Mouse (Mus musculus): Measurements from ENCODE around the gene Stx8. TPM values are rescaled to one million over a fixed set of nuclear protein-coding genes. Genes with fewer than 3 reads are reported as not detected.
A peak's percentile ranks its signal among the peaks of the same experiment; 100 is the strongest.

The Stx8 gene
- polyA plus RNA-seq, 1 experiment from 2014 or later: 57.5 TPM

DNA sequence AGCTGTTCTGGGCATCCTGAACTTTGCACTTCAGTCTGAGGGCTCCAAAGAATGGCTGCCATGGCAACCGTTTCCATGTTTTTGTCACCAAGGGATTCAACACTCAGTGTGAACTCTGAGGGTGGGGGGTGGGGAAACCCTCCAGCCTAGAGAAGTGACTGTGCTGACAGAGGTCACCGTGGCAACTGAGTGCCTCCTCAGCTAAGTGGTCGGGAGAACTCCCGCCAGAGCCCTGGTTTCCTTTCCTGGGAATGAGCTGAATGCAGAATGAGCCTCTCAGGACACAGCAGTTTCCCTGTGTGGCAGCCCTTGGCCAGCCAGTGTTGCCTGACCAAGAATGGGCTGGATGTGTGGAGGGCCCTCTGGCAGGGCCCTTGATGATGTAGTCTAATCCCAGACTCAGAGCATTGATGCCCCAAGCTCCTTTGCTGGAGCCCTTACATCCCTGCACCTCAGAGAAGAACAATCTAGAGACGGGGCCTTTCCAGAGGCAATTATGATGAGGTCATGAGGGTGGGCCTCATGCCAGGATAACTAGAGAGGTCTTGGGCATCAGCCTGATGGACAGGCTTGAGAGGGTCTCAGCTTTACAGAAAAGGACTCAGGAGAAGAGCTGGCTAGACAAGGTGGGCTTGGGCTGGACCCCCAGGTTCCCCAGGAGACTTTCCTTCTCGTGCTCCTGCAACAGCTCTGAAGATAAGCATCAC is 249.4 kb downstream of the Stx8 start:
- DNase-seq (ENCODE audit: low spot score): peak; percentile 90
- Histone ChIP-seq H3K4me3 (peak overlapping the region; percentile 16), H3K9me3 (no peaks in the 10 kb centered on the region), H3K36me3 (peaks cover 41% of the 10 kb centered on the region), H3K4me1 (replicated peaks) (peaks cover 80% of the 10 kb centered on the region), H3K27me3 (ENCODE audit: insufficient read depth, poor library complexity, severe bottlenecking) (peaks cover 44% of the 10 kb centered on the region), H3K27ac (peak overlapping the region; percentile 90)
- WGBS: 21% methylated on average over 6 of the region's 6 CpGs

DNA sequence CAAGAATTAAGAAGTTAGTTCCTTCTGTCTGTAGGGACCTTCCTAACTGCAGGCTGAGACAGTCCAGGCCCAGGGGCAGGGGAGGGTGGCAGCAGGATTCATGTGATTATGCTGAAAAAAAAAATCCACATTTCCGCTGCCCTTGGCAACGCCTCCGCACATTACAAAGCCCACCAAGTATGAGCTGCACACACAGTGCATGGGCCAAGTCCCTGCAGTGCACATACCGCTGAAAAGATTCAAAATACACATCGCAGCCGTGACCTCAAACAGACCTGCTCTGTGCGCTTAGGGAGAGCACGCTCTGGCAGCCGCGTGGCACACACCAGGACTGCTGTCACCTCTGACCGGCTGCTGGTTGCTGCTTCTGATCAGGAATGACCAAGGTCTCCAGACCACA is 250.0 kb downstream of the Stx8 start:
- peaks cover 82% of the 10 kb centered on the region for H3K4me1 ChIP-seq (replicated peaks)
- 60% methylated on average over 11 of the region's 11 CpGs for WGBS
- DNase-seq (ENCODE audit: low spot score): peak; percentile 48
- H3K27ac ChIP-seq: peak overlapping the region; percentile 90
- H3K9me3 ChIP-seq: no peaks in the 10 kb centered on the region
- peaks cover 36% of the 10 kb centered on the region for H3K36me3 ChIP-seq
- H3K27me3 ChIP-seq (ENCODE audit: insufficient read depth, poor library complexity, severe bottlenecking): peaks cover 50% of the 10 kb centered on the region
- H3K4me3 ChIP-seq: peak overlapping the region; percentile 16; the same call in 1 of the 2 replicates

DNA sequence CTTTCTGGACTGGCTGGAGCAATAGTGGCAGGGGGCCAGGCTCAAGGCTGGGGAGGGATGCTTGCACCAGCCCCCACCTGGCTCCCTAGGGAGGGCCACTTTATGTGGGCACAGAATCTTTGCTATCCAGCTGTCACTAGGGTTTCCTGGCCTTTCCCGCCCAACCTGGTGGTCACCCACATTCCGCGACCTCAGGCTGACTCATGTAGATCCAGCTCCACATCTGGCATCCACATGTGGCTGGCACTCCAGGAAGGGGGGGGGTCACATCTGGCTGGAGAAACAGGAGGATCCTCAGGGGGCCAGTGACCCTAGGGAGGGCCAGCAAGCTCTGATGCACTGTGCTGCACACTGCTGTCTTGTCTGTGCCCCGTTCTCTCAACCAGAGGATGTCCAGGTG is 254.7 kb downstream of the Stx8 start:
- DNase-seq (ENCODE audit: low spot score): peak; percentile 45
- H3K9me3 ChIP-seq: no peaks in the 10 kb centered on the region
- no peak overlapping the region for H3K4me3 ChIP-seq
- peaks cover 35% of the 10 kb centered on the region for H3K36me3 ChIP-seq
- H3K27me3 ChIP-seq (ENCODE audit: insufficient read depth, poor library complexity, severe bottlenecking): peaks cover 92% of the 10 kb centered on the region
- H3K4me1 ChIP-seq (replicated peaks): peaks cover 55% of the 10 kb centered on the region
- 0 out of 2 replicates have a peak overlapping the region, but pooled peaks have one; percentile 30 for H3K27ac ChIP-seq
- WGBS: 74% methylated on average over 4 of the region's 4 CpGs

DNA sequence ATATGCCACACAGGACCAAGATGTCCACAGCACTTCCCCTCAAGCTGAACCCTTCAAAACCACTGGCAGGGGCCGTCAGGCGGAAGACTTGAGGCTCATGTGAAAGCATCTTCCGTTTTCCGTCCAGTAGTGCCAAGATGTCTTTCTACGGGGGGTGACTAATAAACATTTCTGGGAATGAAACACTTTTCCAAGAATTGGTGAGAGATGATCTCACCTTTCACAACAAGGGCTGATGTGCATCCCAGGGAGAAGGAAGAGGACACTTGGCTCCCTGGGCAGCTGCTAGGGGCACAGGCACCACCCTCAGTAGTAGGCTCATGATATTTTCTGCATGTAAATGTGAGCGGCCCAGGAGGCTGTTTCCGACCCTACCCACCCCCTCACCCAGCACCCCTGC is 256.2 kb downstream of the Stx8 start:
- Histone ChIP-seq H3K36me3 (peaks cover 36% of the 10 kb centered on the region), H3K27ac (no peak overlapping the region), H3K4me3 (no peak overlapping the region), H3K4me1 (replicated peaks) (peaks cover 55% of the 10 kb centered on the region), H3K27me3 (ENCODE audit: insufficient read depth, poor library complexity, severe bottlenecking) (peaks cover 95% of the 10 kb centered on the region), H3K9me3 (no peaks in the 10 kb centered on the region)
- WGBS: 89% methylated on average over 7 of the region's 7 CpGs
- DNase-seq (ENCODE audit: low spot score): no peak

DNA sequence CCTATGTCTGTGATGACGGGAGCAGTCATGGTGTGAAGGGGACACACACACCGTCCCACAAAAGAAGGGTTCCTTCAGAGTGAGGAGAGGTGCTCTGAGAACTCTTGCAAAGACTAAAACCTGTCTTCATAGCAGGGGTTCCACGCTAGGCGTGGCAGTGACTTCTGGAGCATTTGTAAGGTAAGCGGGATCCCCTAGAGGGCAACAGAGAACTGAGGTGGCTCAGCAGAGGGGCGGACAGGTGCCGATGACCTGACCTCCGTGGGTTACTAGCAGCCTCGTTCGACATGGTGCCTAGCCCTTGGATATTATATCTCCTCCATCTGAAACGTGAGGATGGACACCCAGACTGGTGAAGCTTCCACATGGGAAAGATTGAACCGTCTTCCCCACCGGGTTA is 257.1 kb downstream of the Stx8 start:
- no peaks in the 10 kb centered on the region for H3K9me3 ChIP-seq
- H3K36me3 ChIP-seq: peaks cover 32% of the 10 kb centered on the region
- no peak overlapping the region for H3K4me3 ChIP-seq
- DNase-seq (ENCODE audit: low spot score): no peak
- H3K4me1 ChIP-seq (replicated peaks): peaks cover 55% of the 10 kb centered on the region
- peaks cover 95% of the 10 kb centered on the region for H3K27me3 ChIP-seq (ENCODE audit: insufficient read depth, poor library complexity, severe bottlenecking)
- 75% methylated on average over 13 of the region's 13 CpGs for WGBS
- no peak overlapping the region for H3K27ac ChIP-seq

- peak; percentile 68 for DNase-seq (ENCODE audit: low spot score)
- peak overlapping the region; percentile 9; the same call in 1 of the 2 replicates for H3K4me3 ChIP-seq
- H3K27me3 ChIP-seq (ENCODE audit: insufficient read depth, poor library complexity, severe bottlenecking): peaks cover 90% of the 10 kb centered on the region
- 0 out of 2 replicates have a peak, but pooled peaks cover 2% of the 10 kb centered on the region for H3K9me3 ChIP-seq
- peak overlapping the region; percentile 84 for H3K27ac ChIP-seq
- H3K36me3 ChIP-seq: peaks cover 28% of the 10 kb centered on the region
- 26% methylated on average over 5 of the region's 5 CpGs for WGBS
- H3K4me1 ChIP-seq (replicated peaks): peaks cover 61% of the 10 kb centered on the region
Observed at GRCm38 (mm10) chr11:68226654-68227057, 260.7 kb downstream of the Stx8 start.

GRCm38 (mm10) chr11:68227837-68228236 is 261.8 kb downstream of the Stx8 start:
- 81% methylated on average over 6 of the region's 6 CpGs for WGBS
- Histone ChIP-seq H3K4me3 (no peak overlapping the region), H3K9me3 (0 out of 2 replicates have a peak, but pooled peaks cover 3% of the 10 kb centered on the region), H3K36me3 (peaks cover 25% of the 10 kb centered on the region), H3K4me1 (replicated peaks) (peaks cover 58% of the 10 kb centered on the region), H3K27ac (peak overlapping the region; percentile 84), H3K27me3 (ENCODE audit: insufficient read depth, poor library complexity, severe bottlenecking) (peaks cover 82% of the 10 kb centered on the region)
- DNase-seq (ENCODE audit: low spot score): no peak

- Histone ChIP-seq H3K9me3 (0 out of 2 replicates have a peak, but pooled peaks cover 3% of the 10 kb centered on the region), H3K27me3 (ENCODE audit: insufficient read depth, poor library complexity, severe bottlenecking) (peaks cover 82% of the 10 kb centered on the region), H3K4me3 (no peak overlapping the region), H3K4me1 (replicated peaks) (peaks cover 59% of the 10 kb centered on the region), H3K36me3 (peaks cover 21% of the 10 kb centered on the region), H3K27ac (peak overlapping the region; percentile 84)
- WGBS: 48% methylated on average over 18 of the region's 18 CpGs
- peak; percentile 37 for DNase-seq (ENCODE audit: low spot score)
Observed at GRCm38 (mm10) chr11:68228941-68229665, 263.1 kb downstream of the Stx8 start.

GRCm38 (mm10) chr11:68231558-68231957 is 265.6 kb downstream of the Stx8 start:
- Histone ChIP-seq H3K4me1 (replicated peaks) (peaks cover 47% of the 10 kb centered on the region), H3K27ac (no peak overlapping the region), H3K36me3 (peaks cover 20% of the 10 kb centered on the region), H3K27me3 (ENCODE audit: insufficient read depth, poor library complexity, severe bottlenecking) (peaks cover 82% of the 10 kb centered on the region), H3K9me3 (0 out of 2 replicates have a peak, but pooled peaks cover 3% of the 10 kb centered on the region), H3K4me3 (no peak overlapping the region)
- 92% methylated on average over 5 of the region's 5 CpGs for WGBS
- DNase-seq (ENCODE audit: low spot score): no peak

DNA sequence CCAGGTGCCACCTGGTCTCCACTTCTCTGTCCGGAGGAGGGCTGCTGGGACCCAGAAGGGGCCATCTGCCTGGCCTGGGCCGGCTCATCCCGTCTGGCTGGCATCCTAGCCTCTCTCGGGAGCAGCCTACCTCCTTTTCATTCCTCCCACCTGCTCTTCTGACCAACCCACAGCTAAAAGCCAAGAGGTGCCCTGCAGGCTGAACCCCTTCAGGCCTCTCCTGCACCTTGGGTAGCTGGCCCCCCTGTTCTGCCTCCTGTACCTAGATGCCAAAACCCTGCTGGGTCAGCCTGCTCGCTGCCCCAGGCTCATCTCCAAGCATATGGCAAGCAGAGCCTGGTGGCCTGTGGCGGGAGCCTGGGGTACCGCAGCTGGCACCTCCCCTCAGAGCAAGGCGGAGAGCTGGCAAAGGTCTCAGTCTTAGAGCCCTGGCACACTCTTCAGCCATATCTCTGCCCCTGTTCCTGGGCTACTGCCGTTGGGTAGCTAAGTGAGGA is 267.5 kb downstream of the Stx8 start:
- no peak for DNase-seq (ENCODE audit: low spot score)
- WGBS: 88% methylated on average over 9 of the region's 9 CpGs
- 0 out of 2 replicates have a peak, but pooled peaks cover 3% of the 10 kb centered on the region for H3K9me3 ChIP-seq
- peak overlapping the region; percentile 42; the same call in 1 of the 2 replicates for H3K27ac ChIP-seq
- no peak overlapping the region for H3K4me3 ChIP-seq
- H3K4me1 ChIP-seq (replicated peaks): peaks cover 33% of the 10 kb centered on the region
- H3K27me3 ChIP-seq (ENCODE audit: insufficient read depth, poor library complexity, severe bottlenecking): peaks cover 84% of the 10 kb centered on the region
- peaks cover 38% of the 10 kb centered on the region for H3K36me3 ChIP-seq

GRCm38 (mm10) chr11:68239756-68240155 is 273.8 kb downstream of the Stx8 start:
- Histone ChIP-seq H3K27ac (peak overlapping the region; percentile 53; the same call in 1 of the 2 replicates), H3K4me1 (replicated peaks) (peaks cover 29% of the 10 kb centered on the region), H3K9me3 (peaks cover 8% of the 10 kb centered on the region; the same call in 1 of the 2 replicates), H3K36me3 (peaks cover 51% of the 10 kb centered on the region), H3K4me3 (no peak overlapping the region), H3K27me3 (ENCODE audit: insufficient read depth, poor library complexity, severe bottlenecking) (peaks cover 91% of the 10 kb centered on the region)
- 18% methylated on average over 5 of the region's 5 CpGs for WGBS
- peak; percentile 36 for DNase-seq (ENCODE audit: low spot score)

- Histone ChIP-seq H3K4me3 (no peak overlapping the region), H3K27ac (peak overlapping the region; percentile 57), H3K4me1 (replicated peaks) (peaks cover 50% of the 10 kb centered on the region), H3K36me3 (peaks cover 51% of the 10 kb centered on the region), H3K27me3 (ENCODE audit: insufficient read depth, poor library complexity, severe bottlenecking) (peaks cover 90% of the 10 kb centered on the region), H3K9me3 (peaks cover 8% of the 10 kb centered on the region; the same call in 1 of the 2 replicates)
- WGBS: 77% methylated on average over 16 of the region's 16 CpGs
- DNase-seq (ENCODE audit: low spot score): no peak
Observed at GRCm38 (mm10) chr11:68244254-68244991, 278.4 kb downstream of the Stx8 start.

Measured in hindbrain, embryonic 10.5 days (tissue).